Mouse (Mus musculus): ENCODE results near the gene Dnaic1.

GRCm38 (mm10) chr4:41552529-41552928, 17.0 kb upstream of the Dnaic1 start:
- peak; percentile 82 for TF ChIP-seq CTCF (IDR thresholded peaks at IDR 0.05)
- no peak for TF ChIP-seq EP300 (IDR thresholded peaks at IDR 0.05)
